Mouse (Mus musculus) liver, postnatal 0 days (tissue): ENCODE data around the gene Socs3.

Experiments used
- CTCF ChIP-seq: sonication (generic); IDR thresholded peaks from 2 replicates; pipeline ENCODE4 v1.5.1; 2016; ENCODE audit warnings: antibody characterized with exemption, low read depth
- EP300 ChIP-seq: IDR thresholded peaks from 2 replicates; pipeline ENCODE4 v1.6.1; 2016; ENCODE audit warnings: antibody characterized with exemption, low read depth, mild to moderate bottlenecking

DNA sequence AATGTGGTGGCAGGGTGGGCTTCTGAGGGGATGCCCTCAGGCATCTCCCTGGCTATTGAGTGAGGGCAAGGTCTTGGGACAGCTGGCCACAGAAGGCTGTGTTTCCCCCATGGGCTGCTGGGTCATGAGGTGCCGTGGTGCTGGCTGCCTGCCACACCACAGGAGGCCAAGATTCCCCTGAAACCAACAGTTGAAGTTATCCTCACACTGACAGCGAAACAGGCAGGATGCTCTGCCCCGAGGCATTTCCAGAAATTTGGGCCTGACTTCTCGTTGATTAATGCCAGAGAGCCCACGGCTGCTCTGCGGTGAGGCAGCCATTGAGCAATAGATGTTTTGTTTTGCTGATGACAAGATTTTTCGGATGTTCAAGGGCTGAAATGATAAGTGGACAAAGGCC, 9.5 kb upstream of the Socs3 start:
- no peak for TF ChIP-seq EP300
- no peak for TF ChIP-seq CTCF
